Mouse (Mus musculus) lung, adult 2 months (tissue): Measurements from ENCODE around the gene Cpe.

Experiments used
- CTCF ChIP-seq: fragments of 200-500 bp; IDR thresholded peaks from 2 replicates; pipeline ENCODE4 v1.5.1; 2011; ENCODE audit warnings: mild to moderate bottlenecking, low read length, control low read depth; ENCODE audit not compliant: insufficient read depth
- POLR2A ChIP-seq: fragments of 200-500 bp; IDR thresholded peaks from 2 replicates; pipeline ENCODE4 v1.6.1; 2011; ENCODE audit warnings: low read depth, mild to moderate bottlenecking, control low read depth, low read length, borderline replicate concordance; ENCODE audit errors: extremely low read depth

DNA sequence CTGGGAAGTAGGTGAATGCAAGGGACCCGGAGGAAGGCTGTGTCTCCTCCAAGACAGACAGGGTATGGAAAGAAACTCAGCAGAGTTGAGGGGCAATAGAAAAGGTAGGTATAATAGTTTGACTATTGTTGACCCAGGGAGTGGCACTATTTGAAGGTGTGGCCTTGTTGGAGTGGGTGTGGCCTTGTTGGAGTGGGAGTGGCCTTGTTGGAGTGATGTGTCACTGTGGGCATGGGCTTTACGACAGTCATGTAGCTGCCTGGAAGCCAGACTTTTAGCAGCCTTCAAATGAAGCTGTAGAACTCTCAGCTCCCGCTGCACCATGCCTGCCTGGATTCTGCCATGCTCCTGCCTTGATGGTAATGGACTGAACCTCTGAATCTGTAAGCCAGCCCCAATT is 76.3 kb downstream of the Cpe start:
- no peak for TF ChIP-seq CTCF
- no peak for TF ChIP-seq POLR2A
